Mouse (Mus musculus) thymus, adult 18-20 months (tissue): ENCODE data around the gene 1700069L16Rik.
A peak's percentile ranks its signal among the peaks of the same experiment; 100 is the strongest.

ENCODE experiments used
- DNase-seq, 2 experiments: peaks; one replicate each; pipeline ENCODE4 v3.0.0; 2022; ENCODE audit warnings: mixed read lengths in 2 of 2

Gene 1700069L16Rik

GRCm38 (mm10) chr5:113685471-113685870 is 39.1 kb downstream of the 1700069L16Rik start:
- DNase-seq = no peak

DNA sequence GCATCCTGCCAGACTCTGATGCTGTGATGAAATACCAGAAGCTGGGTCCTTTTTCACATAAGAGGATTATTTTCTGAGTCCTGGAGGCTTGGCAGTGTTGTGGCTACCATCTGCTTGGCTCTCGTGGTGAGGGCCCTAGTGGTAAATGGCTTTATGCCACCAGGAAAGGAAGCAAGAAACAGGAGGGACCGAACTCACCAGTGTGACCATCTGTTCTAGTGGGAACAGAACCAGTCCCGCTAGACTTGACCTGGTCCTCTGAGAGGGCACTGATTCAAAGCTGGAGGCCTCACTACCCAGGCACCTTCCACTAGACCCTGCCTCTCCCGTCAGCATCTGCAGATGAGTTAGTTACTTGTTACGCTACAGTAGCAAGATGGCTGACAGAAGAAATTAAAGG is 41.3 kb downstream of the 1700069L16Rik start:
- no peak for DNase-seq

DNA sequence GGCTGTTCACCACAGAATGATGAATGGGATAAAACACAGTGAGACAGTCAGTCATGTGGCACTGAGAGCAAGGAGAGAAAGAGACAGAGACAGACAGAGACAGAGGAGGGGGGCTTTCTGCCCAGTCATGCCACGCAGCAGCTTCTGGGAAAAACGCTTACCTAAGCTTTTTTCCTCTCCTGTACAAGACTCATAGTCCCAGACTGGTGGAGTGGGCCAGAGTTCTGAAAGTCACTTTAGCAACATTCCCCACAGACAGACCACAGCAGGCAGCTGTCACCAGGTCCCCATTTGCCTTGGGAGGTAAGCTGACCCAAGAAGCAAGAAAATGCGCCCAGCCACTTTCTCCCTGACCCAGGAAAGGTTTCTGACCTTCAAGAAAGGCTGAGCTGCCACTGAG is 42.1 kb downstream of the 1700069L16Rik start:
- DNase-seq = no peak

- DNase-seq = no peak
These were observed 43.4 kb downstream of the 1700069L16Rik start for GRCm38 (mm10) chr5:113681219-113681618.

DNA sequence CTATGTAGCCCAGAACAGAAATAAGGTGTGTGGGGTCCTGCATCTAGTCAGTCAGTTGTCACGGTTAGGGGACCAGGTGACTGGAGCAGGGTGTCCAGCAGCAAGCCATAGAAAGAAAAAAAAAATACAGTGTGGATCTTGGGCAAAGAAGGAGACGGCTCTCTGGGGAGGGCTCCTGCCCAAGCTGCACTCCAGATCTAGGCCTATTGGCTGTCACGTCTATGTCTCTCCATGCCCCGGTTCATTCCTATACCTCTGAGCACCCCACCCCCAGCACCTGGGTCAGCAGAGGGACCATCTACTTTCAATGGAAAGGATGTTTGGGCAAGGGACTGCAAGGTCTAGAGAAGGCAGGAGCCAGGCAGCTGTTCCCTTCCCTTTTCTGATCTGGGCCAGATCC is 45.1 kb downstream of the 1700069L16Rik start:
- no peak for DNase-seq

- DNase-seq = no peak
These were observed 45.7 kb downstream of the 1700069L16Rik start for GRCm38 (mm10) chr5:113678743-113679452.

DNA sequence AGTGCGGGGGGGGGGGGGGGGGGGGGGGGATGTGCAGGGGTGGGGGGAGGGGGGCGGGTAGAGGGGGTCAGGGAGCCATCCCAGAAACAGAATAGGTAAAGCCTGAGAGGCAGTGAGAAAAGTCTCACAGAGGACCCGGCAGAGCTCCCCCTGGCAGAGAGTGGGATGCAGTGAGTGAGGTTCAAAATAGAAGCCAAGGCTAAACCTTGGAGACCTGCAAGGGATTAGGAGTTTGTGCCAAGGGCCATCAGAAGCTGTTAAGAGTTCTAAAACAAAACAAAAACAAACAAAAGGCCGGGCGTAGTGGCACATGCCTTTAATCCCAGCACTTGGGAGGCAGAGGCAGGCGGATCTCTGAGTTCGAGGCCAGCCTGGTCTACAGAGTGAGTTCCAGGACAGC is 47.0 kb downstream of the 1700069L16Rik start:
- DNase-seq = no peak

GRCm38 (mm10) chr5:113674851-113675250 is 49.7 kb downstream of the 1700069L16Rik start:
- no peak for DNase-seq

GRCm38 (mm10) chr5:113672456-113672855 is 52.1 kb downstream of the 1700069L16Rik start:
- DNase-seq = no peak

- peak; percentile 20 to 67 for DNase-seq
These were observed 54.0 kb downstream of the 1700069L16Rik start for GRCm38 (mm10) chr5:113670597-113670996.

DNA sequence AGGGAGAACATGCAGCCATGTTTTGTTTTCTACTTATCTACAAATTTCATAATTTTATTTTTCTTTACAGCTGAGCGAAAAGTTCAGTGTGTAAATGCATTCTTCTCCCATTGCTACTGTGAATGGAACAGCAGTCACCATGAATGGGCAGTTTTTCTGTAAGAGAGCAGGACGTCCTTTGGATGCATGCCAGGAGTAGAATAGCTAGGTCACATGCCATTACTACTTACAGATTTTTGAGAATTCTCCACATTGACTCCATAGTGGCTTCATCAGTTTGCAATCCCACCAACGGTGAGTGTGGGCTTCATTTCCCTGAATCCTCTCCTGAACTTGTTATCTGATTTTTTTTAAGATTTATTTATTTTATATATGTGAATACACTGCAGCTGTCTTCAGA is 54.5 kb downstream of the 1700069L16Rik start:
- no peak for DNase-seq

DNA sequence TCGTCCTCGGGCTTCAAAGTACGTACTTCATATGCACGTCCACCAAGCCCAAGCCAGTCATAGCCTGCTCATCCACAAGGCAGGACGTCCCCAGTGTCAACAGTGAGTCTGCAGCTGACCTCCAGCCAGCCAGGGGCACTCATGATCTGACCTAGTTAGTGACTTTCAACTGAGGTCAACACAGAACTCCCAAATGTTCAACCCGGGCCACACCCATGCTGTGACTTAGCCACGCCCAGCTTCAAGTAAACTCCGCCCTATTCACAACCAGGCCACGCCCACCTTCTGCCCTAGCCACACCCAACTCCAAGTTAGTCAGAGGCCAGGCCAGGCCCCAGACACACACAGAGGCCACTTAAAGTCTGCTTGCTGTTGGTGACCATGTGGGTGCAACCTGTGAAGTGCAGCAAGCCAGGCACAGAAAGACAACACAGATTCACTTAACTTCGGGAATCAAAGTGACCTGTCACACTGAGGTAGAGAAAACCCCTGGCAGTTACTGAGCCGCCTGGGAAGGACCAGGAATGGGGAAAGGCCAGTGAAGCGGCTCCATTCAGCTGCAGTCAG is 59.9 kb downstream of the 1700069L16Rik start:
- DNase-seq = no peak

DNA sequence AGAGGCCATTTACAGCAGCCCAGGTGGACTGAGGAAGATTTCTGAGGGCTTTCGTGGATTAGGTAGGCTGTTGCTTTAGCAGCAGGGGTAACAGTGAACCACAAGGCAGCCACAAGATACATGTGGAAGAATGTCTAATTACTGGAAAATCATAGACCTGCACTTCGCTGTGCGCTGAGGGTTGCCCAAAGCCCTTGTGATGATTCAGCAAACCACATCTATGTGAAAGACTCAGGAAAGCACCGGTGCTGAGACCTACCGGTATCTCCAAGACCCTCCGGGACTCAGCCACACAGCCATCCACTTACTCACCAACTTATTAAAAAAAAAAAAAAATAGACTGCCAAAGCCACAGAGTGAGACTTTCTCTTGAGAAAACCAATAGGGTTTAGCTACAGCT is 60.4 kb downstream of the 1700069L16Rik start:
- no peak for DNase-seq

DNA sequence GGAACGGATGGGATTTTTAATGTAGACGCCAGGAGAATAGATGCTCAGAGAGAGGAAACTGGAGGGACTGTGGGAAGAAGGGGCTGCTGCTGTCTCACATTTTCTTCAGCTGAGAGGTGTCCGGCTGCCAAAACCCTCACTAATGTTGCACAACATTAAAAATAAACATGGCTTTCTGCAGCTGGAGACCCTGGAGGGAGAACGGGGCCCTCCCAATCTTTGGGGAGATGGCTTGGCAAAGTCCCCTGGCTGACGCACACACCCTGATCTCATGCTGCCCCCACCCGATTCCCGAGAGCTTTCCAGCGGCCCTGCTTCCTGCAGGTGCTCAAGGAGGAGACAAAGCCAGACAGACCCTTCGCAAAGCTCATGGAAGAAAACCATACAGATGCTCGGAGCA is 63.7 kb downstream of the 1700069L16Rik start:
- no peak for DNase-seq

- DNase-seq = no peak
These were observed 69.8 kb downstream of the 1700069L16Rik start for GRCm38 (mm10) chr5:113654821-113655220.

- DNase-seq = no peak
These were observed 70.4 kb downstream of the 1700069L16Rik start for GRCm38 (mm10) chr5:113654206-113654605.

- no peak for DNase-seq
These were observed 72.4 kb downstream of the 1700069L16Rik start for GRCm38 (mm10) chr5:113652215-113652614.

- DNase-seq = no peak
These were observed 74.3 kb downstream of the 1700069L16Rik start, which contains the start of gene Cmklr1 for GRCm38 (mm10) chr5:113650035-113650865. TSS of gene Cmklr1 (minus strand) at chr5:113650426.

GRCm38 (mm10) chr5:113648647-113649211 is 75.8 kb downstream of the 1700069L16Rik start:
- no peak for DNase-seq

GRCm38 (mm10) chr5:113647141-113647540 is 77.4 kb downstream of the 1700069L16Rik start:
- no peak for DNase-seq

GRCm38 (mm10) chr5:113644520-113644919 is 80.1 kb downstream of the 1700069L16Rik start:
- DNase-seq = no peak

GRCm38 (mm10) chr5:113643107-113643848 is 81.3 kb downstream of the 1700069L16Rik start:
- DNase-seq = peak in 1 of 2 experiments; percentile 18
